Mouse (Mus musculus) cortical plate, adult 2 months (tissue): Measurements from ENCODE around the gene Brd7. TPM values are rescaled to one million over a fixed set of nuclear protein-coding genes. Genes with fewer than 3 reads are reported as not detected.

Experiments used
- H3K27ac ChIP-seq: fragments of 200-500 bp; 2 replicates; pipeline ENCODE4 v1.5.1; 2012; ENCODE audit warnings: low read length, control low read depth, inconsistent platforms; ENCODE audit not compliant: insufficient read depth
- H3K4me1 ChIP-seq: fragments of 200-500 bp; 2 replicates; pipeline ENCODE4 v1.6.1; 2011; ENCODE audit warnings: low read length; ENCODE audit not compliant: control insufficient read depth, insufficient read depth
- H3K4me3 ChIP-seq: fragments of 200-500 bp; 2 replicates; pipeline ENCODE4 v1.5.1; 2011; ENCODE audit warnings: mild to moderate bottlenecking, low read length, control low read depth; ENCODE audit not compliant: insufficient read depth
- CTCF ChIP-seq: fragments of 200-500 bp; IDR thresholded peaks from 2 replicates; pipeline ENCODE4 v1.5.1; 2011; ENCODE audit warnings: mild to moderate bottlenecking, control low read depth, low read length; ENCODE audit not compliant: insufficient read depth; ENCODE audit errors: extremely low read depth
- POLR2A ChIP-seq: fragments of 200-500 bp; IDR thresholded peaks from 2 replicates; pipeline ENCODE4 v1.6.1; 2011; ENCODE audit warnings: mild to moderate bottlenecking, low read length, control low read depth; ENCODE audit not compliant: insufficient read depth; ENCODE audit errors: extremely low read depth
- polyA plus RNA-seq: library from polyadenylated mRNA; depleted of rRNA; stranded (reverse); fragments of >200 nt; gene quantifications from 2 replicates; pipeline ENCODE4 v1.2.3, GENCODE M21; 2012

The Brd7 gene
- polyA plus RNA-seq, 1 experiment: 54.2 TPM

- Histone ChIP-seq H3K4me3 (no peak overlapping the region), H3K27ac (no peak overlapping the region), H3K4me1 (no peaks in the 10 kb centered on the region)
- TF ChIP-seq POLR2A (no peak), CTCF (no peak)
Measured at GRCm38 (mm10) chr8:88316139-88316931, 45.7 kb downstream of the Brd7 start.

- no peak overlapping the region for H3K27ac ChIP-seq
- no peaks in the 10 kb centered on the region for H3K4me1 ChIP-seq
- no peak for TF ChIP-seq POLR2A
- TF ChIP-seq CTCF: no peak
- H3K4me3 ChIP-seq: no peak overlapping the region
Measured at GRCm38 (mm10) chr8:88315302-88315701, 46.7 kb downstream of the Brd7 start.

GRCm38 (mm10) chr8:88313991-88314390 lies 48.0 kb downstream of the Brd7 start:
- no peaks in the 10 kb centered on the region for H3K4me1 ChIP-seq
- no peak overlapping the region for H3K27ac ChIP-seq
- no peak overlapping the region for H3K4me3 ChIP-seq
- TF ChIP-seq CTCF: no peak

GRCm38 (mm10) chr8:88312966-88313365 lies 49.0 kb downstream of the Brd7 start:
- Histone ChIP-seq H3K27ac (no peak overlapping the region), H3K4me3 (no peak overlapping the region), H3K4me1 (no peaks in the 10 kb centered on the region)
- no peak for TF ChIP-seq CTCF
- TF ChIP-seq POLR2A: no peak

GRCm38 (mm10) chr8:88310286-88310685 lies 51.7 kb downstream of the Brd7 start:
- Histone ChIP-seq H3K4me3 (no peak overlapping the region), H3K4me1 (no peaks in the 10 kb centered on the region)
- TF ChIP-seq CTCF (no peak), POLR2A (no peak)

GRCm38 (mm10) chr8:88309881-88310280 lies 52.1 kb downstream of the Brd7 start:
- Histone ChIP-seq H3K4me1 (no peaks in the 10 kb centered on the region), H3K4me3 (no peak overlapping the region), H3K27ac (no peak overlapping the region)
- TF ChIP-seq CTCF (no peak), POLR2A (no peak)

More at GRCm38 (mm10) chr8:88310286-88310685, 51.7 kb downstream of the Brd7 start:
- H3K27ac ChIP-seq: no peak overlapping the region

- no peak overlapping the region for H3K4me3 ChIP-seq
- no peaks in the 10 kb centered on the region for H3K4me1 ChIP-seq
- no peak for TF ChIP-seq CTCF
- TF ChIP-seq POLR2A: no peak
- H3K27ac ChIP-seq: no peak overlapping the region
Measured at GRCm38 (mm10) chr8:88309274-88309873, 52.6 kb downstream of the Brd7 start.

GRCm38 (mm10) chr8:88307736-88308135 lies 54.3 kb downstream of the Brd7 start:
- H3K27ac ChIP-seq: no peak overlapping the region
- H3K4me1 ChIP-seq: no peaks in the 10 kb centered on the region
- TF ChIP-seq CTCF: no peak
- no peak for TF ChIP-seq POLR2A
- no peak overlapping the region for H3K4me3 ChIP-seq

- TF ChIP-seq POLR2A (no peak), CTCF (no peak)
- no peak overlapping the region for H3K4me3 ChIP-seq
- H3K4me1 ChIP-seq: no peaks in the 10 kb centered on the region
- H3K27ac ChIP-seq: no peak overlapping the region
Measured at GRCm38 (mm10) chr8:88306511-88306910, 55.5 kb downstream of the Brd7 start.

GRCm38 (mm10) chr8:88305814-88306213 lies 56.2 kb downstream of the Brd7 start:
- TF ChIP-seq CTCF (no peak), POLR2A (no peak)
- Histone ChIP-seq H3K27ac (no peak overlapping the region), H3K4me3 (no peak overlapping the region), H3K4me1 (no peaks in the 10 kb centered on the region)
